Mouse (Mus musculus) lung, adult 18-20 months (tissue): ENCODE measurements around the gene Cpm.

Experiments used
- DNase-seq, 2 experiments: peaks; one replicate each; pipeline ENCODE4 v3.0.0; 2022; ENCODE audit warnings: mixed read lengths in 2 of 2

Gene Cpm

GRCm38 (mm10) chr10:117650042-117650655 is 20.8 kb downstream of the Cpm start:
- DNase-seq = no peak

- DNase-seq = no peak
These were observed 21.4 kb downstream of the Cpm start for GRCm38 (mm10) chr10:117650725-117651124.

- DNase-seq = no peak
These were observed 22.5 kb downstream of the Cpm start for GRCm38 (mm10) chr10:117651587-117652377.

GRCm38 (mm10) chr10:117652378-117652774 is 23.1 kb downstream of the Cpm start:
- DNase-seq = no peak

- DNase-seq = no peak
These were observed 23.9 kb downstream of the Cpm start for GRCm38 (mm10) chr10:117652930-117653778.

GRCm38 (mm10) chr10:117653779-117654173 is 24.5 kb downstream of the Cpm start:
- no peak for DNase-seq

GRCm38 (mm10) chr10:117654576-117655123 is 25.4 kb downstream of the Cpm start:
- DNase-seq = no peak

- no peak for DNase-seq
These were observed 26.2 kb downstream of the Cpm start for GRCm38 (mm10) chr10:117655460-117655859.

- no peak for DNase-seq
These were observed 26.8 kb downstream of the Cpm start for GRCm38 (mm10) chr10:117655908-117656661.

GRCm38 (mm10) chr10:117656662-117656962 is 27.3 kb downstream of the Cpm start:
- no peak for DNase-seq

- DNase-seq = no peak
These were observed 27.8 kb downstream of the Cpm start for GRCm38 (mm10) chr10:117656985-117657658.

- no peak for DNase-seq
These were observed 28.5 kb downstream of the Cpm start for GRCm38 (mm10) chr10:117657659-117658306.

- DNase-seq = peak in 1 of 2 experiments; percentile 50
These were observed 29.5 kb downstream of the Cpm start for GRCm38 (mm10) chr10:117658522-117659429.

GRCm38 (mm10) chr10:117659430-117659813 is 30.1 kb downstream of the Cpm start:
- DNase-seq = no peak

GRCm38 (mm10) chr10:117659819-117660218 is 30.5 kb downstream of the Cpm start:
- DNase-seq = no peak

GRCm38 (mm10) chr10:117662316-117663055 is 33.2 kb downstream of the Cpm start:
- peak; percentile 48 to 62 for DNase-seq

- DNase-seq = peak; percentile 59 to 69
These were observed 34.0 kb downstream of the Cpm start for GRCm38 (mm10) chr10:117663056-117663864.

GRCm38 (mm10) chr10:117663865-117664200 is 34.5 kb downstream of the Cpm start:
- peak; percentile 63 to 80 for DNase-seq
